Mouse (Mus musculus) kidney, adult 2 months (tissue): ENCODE data around the gene Draxin.

Experiments
- CTCF ChIP-seq: fragments of 200-500 bp; conservative IDR thresholded peaks from 2 replicates; pipeline ENCODE4 v1.5.1; 2011; ENCODE audit warnings: low read depth, mild to moderate bottlenecking, control low read depth, low read length, moderate library complexity, mixed read lengths; ENCODE audit not compliant: insufficient read depth, insufficient read length
- POLR2A ChIP-seq: fragments of 200-500 bp; IDR thresholded peaks from one replicate; pipeline ENCODE4 v1.6.1; 2011; ENCODE audit warnings: low read depth, low read length, control low read depth

DNA sequence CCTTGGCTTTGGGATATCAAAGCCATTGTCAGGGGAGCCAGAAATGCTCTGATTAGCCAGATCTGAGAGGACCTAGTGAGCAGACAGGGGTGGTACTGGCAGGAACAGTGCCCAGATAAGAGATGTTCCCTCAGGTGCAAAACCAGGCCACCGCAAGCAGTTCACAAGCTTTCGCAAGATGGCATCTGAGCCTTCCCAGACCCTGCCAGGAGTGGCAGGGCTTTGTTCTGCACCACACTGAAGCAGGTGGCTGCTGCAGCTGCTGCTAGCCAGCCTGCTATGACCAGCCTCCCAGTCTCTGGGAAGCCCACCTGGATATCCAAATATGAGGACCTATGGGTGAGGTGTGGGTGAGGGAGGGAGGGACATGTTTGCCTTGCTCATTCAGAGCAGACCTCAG, 32.6 kb downstream of the Draxin start:
- no peak for TF ChIP-seq CTCF
- TF ChIP-seq POLR2A, result no peak
